Mouse (Mus musculus) midbrain, postnatal 0 days (tissue): ENCODE data around the gene Casp2. TPM values are rescaled to one million over a fixed set of nuclear protein-coding genes. Genes with fewer than 3 reads are reported as not detected.
A peak's percentile ranks its signal among the peaks of the same experiment; 100 is the strongest.

Experiments used
- ATAC-seq: fragments of 200-750 bp; cut with Nextera tagmentation; 2 replicates; pipeline ENCODE4 v1.8.0; 2017; ENCODE audit warnings: moderate number of reproducible peaks, mild to moderate bottlenecking, moderate TSS enrichment, moderate library complexity; ENCODE audit not compliant: low FRiP score
- DNase-seq: peaks from one replicate; pipeline ENCODE4 v3.0.0-alpha.2; 2015; ENCODE audit warnings: low spot score
- H3K27ac ChIP-seq: fragments of 300-500 bp; sonication (generic); 2 replicates; pipeline ENCODE4 v1.5.1; 2014; ENCODE audit warnings: low read depth, mild to moderate bottlenecking, low read length, mixed read lengths
- H3K27me3 ChIP-seq: fragments of 300-500 bp; sonication (generic); 2 replicates; pipeline ENCODE4 v1.6.1; 2014; ENCODE audit warnings: low read length, control low read depth, mixed read lengths; ENCODE audit not compliant: insufficient read depth
- H3K36me3 ChIP-seq: fragments of 300-500 bp; sonication (generic); 2 replicates; pipeline ENCODE4 v1.6.1; 2014; ENCODE audit warnings: low read length, control low read depth, mixed read lengths; ENCODE audit not compliant: insufficient read depth
- H3K4me1 ChIP-seq: fragments of 300-500 bp; sonication (generic); 2 replicates; pipeline ENCODE4 v1.6.1; 2014; ENCODE audit warnings: mild to moderate bottlenecking, control low read depth, antibody characterized with exemption, low read length, mixed read lengths; ENCODE audit not compliant: insufficient read depth
- H3K4me2 ChIP-seq: fragments of 300-500 bp; sonication (generic); 2 replicates; pipeline ENCODE4 v1.6.1; 2014; ENCODE audit warnings: low read depth, mild to moderate bottlenecking, low read length, mixed read lengths; ENCODE audit not compliant: poor library complexity, severe bottlenecking
- H3K4me3 ChIP-seq: fragments of 300-500 bp; sonication (generic); 2 replicates; pipeline ENCODE4 v1.5.1; 2014; ENCODE audit warnings: low read depth, mild to moderate bottlenecking, low read length, moderate library complexity
- H3K9ac ChIP-seq: fragments of 300-500 bp; sonication (generic); replicated peaks from 2 replicates; pipeline ENCODE4 v1.6.1; 2014; ENCODE audit warnings: mild to moderate bottlenecking, low read length, moderate library complexity, mixed read lengths; ENCODE audit not compliant: poor library complexity, severe bottlenecking
- H3K9me3 ChIP-seq: fragments of 300-500 bp; sonication (generic); 2 replicates; pipeline ENCODE4 v1.6.1; 2016; ENCODE audit warnings: low read length, control low read depth
- CTCF ChIP-seq: IDR thresholded peaks from 2 replicates; pipeline ENCODE4 v1.5.1; 2016; ENCODE audit warnings: antibody characterized with exemption, mild to moderate bottlenecking
- WGBS: fragments of 180-500 bp; shearing (Covaris S2); extraction: QIAGEN DNeasy Blood & Tissue Kit; methylation state at CpG from one replicate; pipeline ENCODE4 v1.1.7; 2014; 5-methylcytosine and 5-hydroxymethylcytosine counted together
- polyA plus RNA-seq: library from polyadenylated mRNA; unstranded; fragments of >200 nt; fragmentation: Nextera tagmentation; extraction: Ambion mirVana; gene quantifications from 2 replicates; pipeline ENCODE4 v1.2.1, GENCODE M21; 2015
- total RNA-seq: library from RNA; depleted of rRNA; stranded (reverse); fragments of >200 nt; gene quantifications from 2 replicates; pipeline ENCODE4 v1.2.3, GENCODE M21; 2014

Casp2 gene
- total and polyA plus RNA-seq, 2 experiments from 2014 or later: 17.9 to 42.6 TPM

DNA sequence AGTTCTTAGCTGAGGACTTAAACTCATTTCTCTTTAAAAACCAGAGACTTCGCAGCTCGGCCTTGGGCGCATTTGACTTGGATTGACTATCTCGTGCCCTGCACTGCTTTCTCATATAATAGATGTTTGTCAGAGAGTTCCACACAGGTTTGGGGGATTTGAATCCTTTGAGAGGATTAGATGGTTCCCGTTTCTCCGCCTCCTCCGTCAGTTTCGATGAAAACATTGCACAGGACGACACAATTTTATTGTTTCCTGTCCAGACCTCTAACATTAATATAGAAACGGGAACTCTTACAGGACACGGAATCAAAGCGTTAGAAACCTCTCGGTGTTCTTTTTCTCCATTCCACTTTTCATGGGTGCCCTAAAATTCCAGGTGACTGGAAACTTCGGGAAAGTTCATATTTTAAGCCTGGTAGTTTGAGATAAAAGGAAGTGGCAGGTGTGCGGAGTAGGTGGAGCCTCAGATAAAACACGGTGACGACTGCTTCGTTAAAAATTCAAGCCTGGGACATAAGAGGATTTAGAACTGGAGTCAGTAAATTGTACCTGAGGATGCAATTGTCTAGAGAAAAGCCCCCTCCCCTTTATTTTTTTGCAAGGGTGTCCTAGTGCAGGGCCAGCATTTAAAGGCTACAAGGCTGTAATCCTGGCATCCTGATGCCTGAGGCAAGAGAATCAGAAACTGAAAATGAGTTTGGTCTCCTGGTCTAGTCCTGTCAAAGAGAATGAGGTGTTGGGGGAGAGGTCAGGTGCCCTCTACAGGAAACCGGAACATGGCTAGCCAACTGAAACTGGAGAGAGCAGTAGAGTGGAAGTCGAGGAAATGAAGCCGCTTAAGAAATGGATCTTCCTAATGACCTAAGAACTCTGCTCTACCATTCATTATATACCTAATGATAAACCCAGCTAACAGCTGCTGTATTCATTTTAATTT lies 876 bp downstream of the Casp2 start:
- DNase-seq (no peak), ATAC-seq (no peak)
- under 1% methylated on average over 21 of the region's 21 CpGs for WGBS
- Histone ChIP-seq H3K9me3 (no peaks in the 10 kb centered on the region), H3K27me3 (no peaks in the 10 kb centered on the region), H3K36me3 (peaks cover 24% of the 10 kb centered on the region), H3K4me1 (no peaks in the 10 kb centered on the region; the same call in 1 of the 2 replicates), H3K4me3 (peak overlapping the region; percentile 95), H3K27ac (peak overlapping the region; percentile 84), H3K4me2 (peak overlapping the region; percentile 83), H3K9ac (peak overlapping the region; percentile 79)
- TF ChIP-seq CTCF: peak; percentile 42

DNA sequence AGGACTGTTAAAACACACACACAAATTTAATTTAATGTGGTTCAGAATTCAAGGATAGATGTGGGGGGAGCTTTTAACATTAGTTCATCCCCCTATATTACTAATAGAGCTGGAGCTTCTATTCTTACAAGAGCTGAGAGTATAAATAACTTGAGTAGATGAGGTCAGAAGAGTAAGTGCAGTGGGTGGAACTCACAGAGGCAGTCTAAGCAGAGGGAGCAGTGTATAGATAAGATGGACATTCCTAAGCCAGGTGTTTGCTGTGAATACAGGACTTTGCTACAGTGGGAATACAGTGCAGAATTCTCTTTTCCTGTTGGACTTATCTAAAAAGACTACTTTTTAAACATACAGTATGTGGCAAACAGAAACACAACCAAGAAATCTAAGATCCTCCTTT lies 6.0 kb downstream of the Casp2 start:
- TF ChIP-seq CTCF: no peak
- Histone ChIP-seq H3K27me3 (no peaks in the 10 kb centered on the region), H3K4me3 (no peak overlapping the region), H3K36me3 (peaks cover 50% of the 10 kb centered on the region), H3K9ac (no peak overlapping the region), H3K9me3 (no peaks in the 10 kb centered on the region), H3K4me2 (no peak overlapping the region), H3K4me1 (no peaks in the 10 kb centered on the region; the same call in 1 of the 2 replicates), H3K27ac (no peak overlapping the region)
- DNase-seq (no peak), ATAC-seq (no peak)

DNA sequence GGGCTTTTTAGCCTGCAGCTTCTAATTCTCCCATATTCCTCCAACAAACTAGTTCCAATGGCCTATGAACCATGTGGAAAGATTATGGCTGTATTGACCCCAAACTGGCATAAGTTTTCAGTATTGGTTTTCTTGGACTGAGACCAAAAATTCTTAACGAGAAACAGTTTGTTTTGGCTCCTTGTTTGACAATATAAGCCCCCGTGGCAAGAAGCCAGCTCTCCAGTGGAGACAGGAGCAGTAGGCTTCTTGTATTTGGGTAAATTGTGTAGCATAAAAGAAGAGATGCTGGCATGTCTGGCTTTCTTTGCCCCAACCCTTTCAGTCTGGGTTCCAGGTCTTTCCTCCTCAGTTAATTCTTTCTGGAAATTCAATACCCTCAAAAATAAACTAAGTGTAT lies 11.4 kb downstream of the Casp2 start:
- H3K9me3 ChIP-seq: no peaks in the 10 kb centered on the region
- no peak overlapping the region for H3K27ac ChIP-seq
- peaks cover 68% of the 10 kb centered on the region for H3K36me3 ChIP-seq
- 69% methylated on average over 2 of the region's 2 CpGs for WGBS
- no peaks in the 10 kb centered on the region for H3K4me1 ChIP-seq
- TF ChIP-seq CTCF: no peak
- H3K27me3 ChIP-seq: no peaks in the 10 kb centered on the region
- no peak overlapping the region for H3K4me3 ChIP-seq
- DNase-seq (no peak), ATAC-seq (no peak)
- H3K4me2 ChIP-seq: no peak overlapping the region
- no peak overlapping the region for H3K9ac ChIP-seq

DNA sequence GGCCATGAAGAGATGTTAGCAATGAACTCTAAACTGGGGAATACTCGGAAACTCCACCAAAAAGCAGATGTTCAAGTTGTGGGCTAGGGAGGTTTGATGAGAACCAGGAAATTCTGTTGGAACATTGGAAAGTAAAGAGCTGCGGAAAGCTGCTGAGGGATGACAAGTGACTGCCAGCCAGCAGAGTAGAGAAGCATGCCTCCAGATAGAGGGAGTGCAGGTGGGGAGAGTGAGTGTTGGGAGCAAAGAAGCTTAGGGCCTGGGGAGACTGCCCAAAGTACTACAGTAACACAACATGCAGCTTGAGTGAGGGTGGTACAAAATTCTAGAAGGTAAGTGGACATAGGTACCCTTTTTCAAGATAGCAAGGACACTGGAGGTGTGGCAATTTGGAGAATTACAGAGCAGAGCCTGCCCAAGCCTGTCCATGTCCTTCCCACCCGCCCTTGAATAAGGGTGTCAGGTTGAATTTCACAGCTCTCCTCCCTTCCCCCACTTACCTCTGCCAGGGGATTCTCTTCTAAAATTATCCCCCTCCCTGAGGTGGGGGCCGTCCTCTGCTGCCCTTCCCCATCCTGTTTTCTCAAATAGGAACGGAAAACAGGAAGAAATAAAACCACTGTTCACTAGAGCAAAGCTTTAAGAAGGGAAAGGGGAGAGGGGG lies 18.2 kb downstream of the Casp2 start:
- Histone ChIP-seq H3K36me3 (peaks cover 49% of the 10 kb centered on the region), H3K27me3 (no peaks in the 10 kb centered on the region), H3K4me3 (no peak overlapping the region), H3K9me3 (no peaks in the 10 kb centered on the region), H3K4me1 (no peaks in the 10 kb centered on the region), H3K9ac (no peak overlapping the region), H3K27ac (no peak overlapping the region), H3K4me2 (no peak overlapping the region)
- no peak for TF ChIP-seq CTCF
- ATAC-seq (no peak; the same call in 1 of the 2 replicates), DNase-seq (no peak)
- WGBS: 81% methylated on average over 5 of the region's 5 CpGs

DNA sequence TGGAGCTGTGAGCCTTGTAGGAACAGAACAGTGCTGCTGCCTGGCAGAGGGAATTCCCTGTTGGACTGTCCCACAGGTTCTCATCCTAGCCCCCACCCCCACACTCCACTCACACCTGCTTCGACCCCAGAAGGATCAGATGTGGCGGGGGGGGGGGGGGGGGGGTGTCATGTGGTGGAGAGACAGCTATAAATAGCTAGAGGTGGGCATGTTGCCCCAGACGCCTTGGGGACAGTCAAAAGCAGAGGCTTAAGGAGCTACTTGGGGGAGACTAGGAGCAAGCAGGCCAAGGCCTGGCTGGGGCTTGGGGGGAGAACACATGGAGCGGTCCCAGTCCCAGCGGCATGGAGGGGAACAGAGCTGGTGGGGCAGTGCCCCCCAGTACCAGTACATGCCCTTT lies 21.7 kb downstream of the Casp2 start, which contains the start of gene Clcn1:
TSS of gene Clcn1 (plus strand) at position 238 of the 400 bp plus-strand sequence.
- WGBS: 71% methylated on average over 4 of the region's 5 CpGs

DNA sequence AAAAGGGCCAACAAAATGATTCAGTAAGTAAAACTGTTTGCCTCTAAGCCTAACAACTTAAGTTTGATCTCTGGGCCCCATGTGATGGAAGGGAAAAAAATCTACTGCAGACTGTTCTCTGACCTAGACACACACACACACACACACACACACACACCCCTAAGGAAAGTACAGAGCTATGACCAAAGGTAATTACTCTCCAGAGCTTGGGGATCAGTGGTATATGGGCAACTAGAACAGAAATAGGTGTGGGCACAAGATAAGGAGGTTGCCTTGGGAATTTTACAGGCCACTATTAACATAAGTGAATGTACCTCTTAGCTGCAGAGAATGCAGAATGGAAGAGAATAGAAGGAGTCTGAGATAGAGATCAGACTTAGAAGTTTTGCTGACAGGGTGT lies 22.8 kb downstream of the Casp2 start:
- Histone ChIP-seq H3K4me2 (no peak overlapping the region), H3K4me1 (no peaks in the 10 kb centered on the region), H3K4me3 (no peak overlapping the region), H3K36me3 (peaks cover 16% of the 10 kb centered on the region), H3K9me3 (no peaks in the 10 kb centered on the region), H3K9ac (no peak overlapping the region), H3K27ac (no peak overlapping the region), H3K27me3 (no peaks in the 10 kb centered on the region)
- no peak for TF ChIP-seq CTCF
- DNase-seq: no peak
- ATAC-seq: no peak

More for the DNA sequence above, 21.7 kb downstream of the Casp2 start, which contains the start of gene Clcn1:
- H3K4me2 ChIP-seq: no peak within 1 kb of the TSS
- no peak for TF ChIP-seq CTCF
- H3K4me1 ChIP-seq: no peaks in the 10 kb centered on the region
- H3K9ac ChIP-seq: no peak within 1 kb of the TSS
- H3K4me3 ChIP-seq: no peak within 1 kb of the TSS
- no peaks in the 10 kb centered on the region for H3K27me3 ChIP-seq
- H3K36me3 ChIP-seq: peaks cover 25% of the 10 kb centered on the region
- no peaks in the 10 kb centered on the region for H3K9me3 ChIP-seq
- ATAC-seq: 0 out of 2 replicates have a peak, but pooled peaks have one; percentile 22
- H3K27ac ChIP-seq: no peak within 1 kb of the TSS
- DNase-seq: no peak
